Mouse (Mus musculus) layer of hippocampus, adult 2 months (tissue): Measurements from ENCODE around the gene Cyp21a1. TPM values are rescaled to one million over a fixed set of nuclear protein-coding genes. Genes with fewer than 3 reads are reported as not detected.
"Not testable (repeated sequence)": the region's sequence is repeated elsewhere in the genome, so short reads cannot be mapped to it uniquely, and the experiment has no call there.

ENCODE experiments used
- DNase-seq, 2 experiments: peaks; one replicate each; pipeline ENCODE4 v3.0.0; 2022; ENCODE audit warnings: low spot score in 2 of 2
- H3K27ac ChIP-seq: fragments of 200-600 bp; 2 replicates; pipeline ENCODE4 v1.8.1; 2022
- H3K4me3 ChIP-seq: fragments of 200-600 bp; 2 replicates; pipeline ENCODE4 v1.8.1; 2022; ENCODE audit warnings: mild to moderate bottlenecking
- CTCF ChIP-seq: fragments of 200-600 bp; conservative IDR thresholded peaks from 2 replicates; pipeline ENCODE4 v1.8.1; 2022; ENCODE audit warnings: antibody characterized with exemption, mild to moderate bottlenecking, moderate library complexity
- long read RNA-seq, 2 experiments: library from polyadenylated mRNA; stranded (forward); transcript quantifications; one replicate each; pipeline ENCODE4 v2.0.0; 2021; ENCODE audit warnings: borderline mapping rate in 2 of 2
- total RNA-seq, 2 experiments: library from RNA; stranded (reverse); gene quantifications; 2 replicates each; pipeline ENCODE4 v1.2.3; 2021

The Cyp21a1 gene
- total RNA-seq, result under 1 TPM in 1 of 2 experiments, not detected in 1; 0.42 TPM
- long read RNA-seq, experiment 1, result 0 reads
- long read RNA-seq, experiment 2, result 0 reads

DNA sequence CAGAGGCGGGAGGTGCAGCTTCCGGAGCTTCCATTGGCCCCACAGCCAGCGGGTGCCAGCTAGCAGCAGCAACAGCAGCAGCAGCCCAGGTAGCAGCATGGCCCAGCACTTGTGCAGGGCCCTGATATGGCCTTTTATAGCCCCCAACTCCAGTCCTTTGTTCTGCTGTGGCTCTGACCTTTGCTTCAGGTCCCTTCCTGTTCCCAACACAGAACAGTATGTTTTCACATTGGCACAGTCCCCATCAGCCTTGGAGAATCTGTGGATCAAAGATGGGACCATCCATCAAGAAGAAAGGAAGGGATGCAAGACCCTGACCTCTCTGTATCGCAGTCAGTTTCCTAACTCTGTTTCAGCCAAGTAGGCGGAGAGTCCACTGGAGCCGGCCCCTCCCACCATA, at the start of gene Cyp21a1:
Gene Cyp21a1, minus strand, starts transcription at position 261 of the 400 bp plus-strand sequence.
- DNase-seq, H3K27ac ChIP-seq, H3K4me3 ChIP-seq: not testable (repeated sequence)

DNA sequence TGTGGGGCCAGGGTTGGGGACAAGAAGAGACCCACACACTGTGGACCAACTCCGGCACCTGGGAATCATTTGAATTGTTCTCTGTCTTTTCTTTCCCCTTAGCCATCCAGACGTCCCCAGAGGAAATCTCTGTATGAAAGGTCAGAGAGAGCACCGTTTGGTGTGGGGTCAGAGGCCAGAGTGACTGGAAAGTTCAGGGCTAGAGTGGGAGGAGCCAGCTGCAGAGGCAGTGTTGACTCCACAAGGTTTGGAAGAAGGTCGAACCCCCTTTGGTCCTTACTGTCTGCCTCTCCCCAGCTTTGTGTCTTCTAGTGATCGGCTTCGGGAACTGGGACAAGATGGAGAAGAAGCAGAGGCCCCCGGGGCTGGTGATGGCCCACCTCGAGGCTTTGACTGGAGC, 49.1 kb upstream of the Cyp21a1 start:
- no peak overlapping the region for H3K4me3 ChIP-seq
- no peak for DNase-seq
- TF ChIP-seq CTCF, result no peak
- no peak overlapping the region for H3K27ac ChIP-seq

DNA sequence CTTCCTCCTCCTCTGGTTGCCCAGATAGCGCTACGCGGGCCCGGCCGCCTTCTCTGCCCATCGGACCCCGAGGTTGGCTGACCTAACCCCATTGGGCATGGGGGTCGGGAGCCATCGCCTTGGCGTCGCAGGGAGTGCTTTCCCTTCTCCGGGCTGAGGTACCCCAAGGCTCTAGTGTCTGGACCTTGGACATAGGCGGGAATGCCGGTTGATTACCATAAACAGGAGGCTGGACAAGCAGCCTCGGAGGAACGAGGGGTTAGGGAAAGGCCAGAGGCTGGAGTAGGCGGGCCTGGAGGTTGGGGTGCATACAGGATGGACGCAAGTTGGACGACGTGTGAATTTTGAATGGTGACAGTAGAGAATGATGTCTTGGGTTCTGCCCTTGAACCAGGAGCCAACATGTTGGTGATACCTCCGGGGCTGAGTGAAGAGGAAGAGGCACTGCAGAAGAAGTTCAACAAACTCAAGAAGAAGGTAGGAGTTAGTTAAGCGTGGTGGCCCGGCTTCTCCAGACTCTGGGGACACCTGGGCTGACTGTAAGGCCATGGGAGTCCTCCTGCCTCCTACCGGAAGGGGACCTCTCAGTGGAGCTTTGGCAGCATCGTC, 46.3 kb upstream of the Cyp21a1 start:
- no peak for DNase-seq
- no peak; the same call in 1 of the 2 replicates for TF ChIP-seq CTCF
- Histone ChIP-seq H3K27ac (peak overlapping the region; percentile 89), H3K4me3 (peak overlapping the region; percentile 99)

DNA sequence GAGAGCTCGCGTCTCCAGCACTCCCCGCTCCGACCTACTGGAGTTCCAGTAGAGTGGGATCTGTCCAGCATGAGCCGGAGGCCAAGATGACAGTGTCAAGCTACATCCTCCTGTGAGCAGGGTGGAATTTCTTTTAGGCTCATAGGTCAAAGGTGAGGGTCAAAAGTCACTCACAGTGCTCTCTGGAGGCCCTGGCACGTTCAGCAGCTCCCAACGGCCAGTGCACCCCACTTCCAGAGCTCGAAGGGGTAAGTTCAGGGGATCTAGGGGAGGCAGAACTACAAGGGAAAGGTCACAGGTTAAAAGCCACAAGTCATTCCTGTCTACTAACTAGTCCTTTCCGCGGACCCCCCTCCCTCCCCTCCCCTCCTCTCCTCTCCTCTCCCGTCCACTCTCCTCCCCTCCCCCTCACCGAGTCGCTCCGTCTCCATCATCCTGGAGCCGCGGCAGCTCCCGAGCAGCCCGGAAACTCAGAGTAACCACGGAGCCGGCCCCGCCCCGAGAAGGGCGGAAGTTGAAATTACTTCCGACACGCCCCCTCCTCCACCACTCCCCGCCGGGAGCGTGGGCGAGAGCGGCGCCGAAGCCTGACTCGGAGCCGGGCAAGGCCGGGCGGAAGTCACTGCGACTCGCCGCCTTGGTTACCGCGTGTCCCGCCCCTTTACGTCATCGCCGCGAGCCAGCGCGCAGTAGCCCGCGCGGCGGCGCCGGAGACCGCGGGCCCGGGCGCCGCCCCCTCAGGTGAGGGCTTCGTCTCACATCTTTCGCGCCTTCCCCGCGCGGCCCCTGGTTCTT, 45.6 kb upstream of the Cyp21a1 start, which contains the start of the genes Skiv2l and Nelfe:
Gene Skiv2l, minus strand, starts transcription at position 489 of the 795 bp plus-strand sequence.
Gene Nelfe, plus strand, starts transcription at position 670 of the 795 bp plus-strand sequence.
- DNase-seq, result peak; percentile 97 to 99
- peak within 1 kb of the TSS; percentile 99 for H3K4me3 ChIP-seq
- peak within 1 kb of the TSS; percentile 89 for H3K27ac ChIP-seq
- TF ChIP-seq CTCF, result peak; percentile 35; the same call in 1 of the 2 replicates

DNA sequence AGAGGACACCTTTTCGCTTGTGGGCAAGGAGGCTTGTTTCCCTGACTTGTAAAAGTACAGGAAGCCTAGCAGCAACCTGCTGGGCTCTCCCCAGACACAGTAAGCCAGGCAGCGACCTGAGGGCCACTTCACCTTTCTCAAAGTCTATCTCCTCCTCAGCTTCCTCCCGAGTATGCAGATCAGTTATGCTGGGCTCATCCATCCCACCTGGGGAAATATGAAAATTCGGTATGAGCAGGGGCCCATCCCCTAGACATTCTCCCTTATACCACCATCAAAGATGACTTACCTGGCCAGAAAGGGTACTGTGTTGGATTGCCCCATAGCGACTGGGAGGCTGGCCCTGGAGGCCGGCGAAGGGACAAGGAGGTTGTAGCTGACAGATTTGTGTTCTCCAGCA, 43.3 kb upstream of the Cyp21a1 start:
- no peak for TF ChIP-seq CTCF
- no peak overlapping the region for H3K27ac ChIP-seq
- no peak overlapping the region for H3K4me3 ChIP-seq
- DNase-seq, result no peak

DNA sequence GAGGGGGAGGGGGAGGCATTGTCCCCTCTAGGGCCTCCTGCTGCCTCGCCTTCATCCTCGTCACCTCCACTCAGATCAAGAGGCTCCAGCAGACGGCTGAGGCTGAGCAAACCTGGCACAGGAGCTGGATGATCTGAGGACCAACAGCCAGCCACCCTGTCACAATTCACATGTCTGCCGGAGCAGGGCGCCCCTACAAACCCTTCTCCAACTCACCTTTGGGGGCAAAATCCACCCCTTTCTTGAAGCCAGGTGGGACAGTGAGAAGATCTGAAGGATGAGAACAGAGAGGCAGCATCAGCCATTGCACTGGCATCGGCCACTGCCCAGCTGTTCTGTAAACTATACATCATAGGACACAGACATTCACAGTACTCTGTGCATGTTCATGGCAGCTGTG, 42.8 kb upstream of the Cyp21a1 start:
- H3K4me3 ChIP-seq, result no peak overlapping the region
- no peak for TF ChIP-seq CTCF
- DNase-seq, result no peak
- no peak overlapping the region for H3K27ac ChIP-seq

DNA sequence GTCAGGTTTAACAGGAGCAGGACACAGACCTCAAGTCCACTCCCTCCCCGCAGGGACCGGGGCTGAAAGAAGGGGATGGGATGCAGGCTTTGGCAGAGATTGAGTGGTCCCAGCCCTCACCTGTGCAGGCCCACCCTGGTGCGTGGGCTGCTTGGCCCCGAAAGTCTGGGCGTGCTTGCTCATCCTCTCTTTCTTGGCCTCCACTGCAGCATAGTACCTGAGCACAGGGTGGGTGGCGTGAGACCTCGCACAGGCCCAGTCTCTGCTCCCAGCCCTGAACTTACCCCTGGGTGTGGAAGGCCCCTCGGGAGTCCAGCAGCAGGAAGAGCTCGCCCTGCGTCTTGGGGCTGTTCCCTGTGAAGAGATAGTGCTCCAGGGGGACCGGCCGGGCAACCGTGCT, 40.5 kb upstream of the Cyp21a1 start:
- no peak overlapping the region for H3K27ac ChIP-seq
- DNase-seq, result no peak
- H3K4me3 ChIP-seq, result no peak overlapping the region
- TF ChIP-seq CTCF, result no peak

DNA sequence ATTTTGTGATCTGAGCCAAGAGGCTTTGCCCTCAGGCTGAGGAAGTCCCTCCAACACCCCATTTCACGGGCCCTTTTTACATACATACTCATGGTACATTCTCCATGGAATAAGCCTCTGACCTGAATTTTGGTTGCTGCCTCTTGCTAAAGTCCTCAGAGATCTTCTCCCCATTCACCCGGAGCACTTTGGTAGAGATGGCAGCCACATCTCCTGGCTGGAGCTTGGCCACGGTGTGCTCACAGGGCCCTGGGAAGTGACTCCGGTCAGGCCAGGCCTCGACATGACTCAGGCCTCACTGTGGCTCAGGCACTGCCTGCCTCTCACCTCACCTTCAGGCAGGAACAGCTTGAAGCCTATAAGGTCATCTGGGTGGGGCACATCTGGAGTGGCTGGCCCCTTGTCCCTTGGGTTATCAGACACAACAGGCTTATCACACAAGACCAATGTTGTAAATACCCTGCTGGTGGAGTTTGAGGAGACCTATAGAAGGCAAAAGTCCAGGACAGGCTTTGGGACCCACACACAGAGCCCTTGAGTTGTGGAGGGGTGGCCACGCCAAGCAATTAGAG, 36.5 kb upstream of the Cyp21a1 start:
- TF ChIP-seq CTCF, result no peak
- no peak overlapping the region for H3K4me3 ChIP-seq
- DNase-seq, result no peak
- H3K27ac ChIP-seq, result no peak overlapping the region

DNA sequence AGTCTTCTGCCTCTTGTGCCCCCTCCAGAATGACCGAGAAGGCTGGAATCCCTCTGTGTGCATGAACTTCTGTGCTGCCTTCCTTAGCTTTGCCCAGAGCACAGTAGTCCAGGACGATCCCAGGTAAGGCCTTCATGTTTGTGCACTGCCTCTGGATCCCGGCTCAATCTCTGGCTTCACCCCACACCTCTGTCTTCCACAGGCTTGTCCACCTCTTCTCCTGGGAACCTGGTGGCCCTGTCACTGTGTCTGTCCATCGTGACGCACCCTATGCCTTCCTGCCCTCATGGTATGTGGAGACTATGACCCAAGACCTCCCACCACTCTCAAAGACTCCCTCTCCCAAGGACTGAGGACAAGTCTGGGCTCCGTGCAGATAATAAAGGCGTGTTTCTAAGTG, 34.4 kb upstream of the Cyp21a1 start:
- no peak for TF ChIP-seq CTCF
- no peak for DNase-seq
- Histone ChIP-seq H3K27ac (no peak overlapping the region), H3K4me3 (no peak overlapping the region)

DNA sequence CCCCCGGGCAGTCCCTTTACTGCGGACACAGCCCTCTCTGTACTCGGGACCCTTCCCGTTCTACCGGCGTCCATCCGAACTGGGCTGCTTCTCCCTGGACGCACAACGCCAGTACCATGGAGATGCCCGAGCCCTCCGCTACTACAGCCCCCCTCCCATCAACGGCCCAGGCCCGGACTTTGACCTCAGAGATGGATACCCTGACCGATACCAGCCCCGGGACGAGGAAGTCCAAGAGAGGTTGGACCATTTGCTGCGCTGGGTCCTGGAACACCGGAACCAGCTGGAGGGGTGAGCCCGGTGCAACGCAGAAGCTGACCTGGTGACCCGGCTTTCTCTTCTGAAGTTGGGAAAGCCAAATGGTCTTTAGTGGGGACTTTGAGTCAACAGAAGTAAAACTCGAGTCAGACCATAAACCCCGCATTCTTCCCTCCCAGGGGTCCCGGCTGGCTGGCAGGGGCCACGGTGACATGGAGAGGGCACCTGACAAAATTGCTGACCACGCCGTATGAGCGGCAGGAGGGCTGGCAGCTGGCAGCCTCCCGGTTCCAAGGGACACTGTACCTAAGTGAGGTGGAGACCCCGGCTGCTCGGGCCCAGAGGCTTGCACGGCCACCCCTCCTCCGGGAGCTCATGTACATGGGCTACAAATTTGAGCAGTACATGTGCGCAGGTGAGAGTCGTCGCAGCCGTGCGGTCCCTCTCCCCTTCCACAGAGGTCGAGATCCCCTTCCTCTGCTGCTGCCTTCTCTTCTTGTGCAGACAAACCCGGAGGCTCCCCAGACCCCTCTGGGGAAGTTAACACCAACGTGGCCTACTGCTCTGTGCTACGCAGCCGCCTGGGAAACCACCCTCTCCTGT, 33.3 kb upstream of the Cyp21a1 start:
- no peak for TF ChIP-seq CTCF
- Histone ChIP-seq H3K4me3 (peak overlapping the region; percentile 59), H3K27ac (peak overlapping the region; percentile 88)
- no peak for DNase-seq

DNA sequence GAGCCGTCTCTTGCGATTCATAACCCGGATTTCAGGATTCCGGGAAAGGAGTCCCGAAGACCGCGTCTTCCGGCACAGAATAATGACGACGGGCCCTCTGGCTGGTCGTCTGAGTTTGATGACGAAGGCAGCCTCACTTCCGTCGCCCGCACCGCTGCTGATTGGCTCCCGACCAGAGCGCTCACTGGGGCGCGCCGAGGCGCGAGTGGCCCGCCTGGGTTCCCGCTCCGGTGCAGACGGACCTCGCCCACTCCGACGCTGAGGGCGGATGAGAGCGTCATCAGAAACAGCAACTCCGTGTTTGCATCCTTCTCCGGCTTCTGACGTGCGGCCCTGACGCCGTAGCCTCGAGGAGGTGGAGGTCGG, 32.5 kb upstream of the Cyp21a1 start, which contains the start of the genes Stk19 and Dxo:
Gene Stk19, minus strand, starts transcription at position 90 of the 366 bp plus-strand sequence.
Gene Dxo, plus strand, starts transcription at position 164 of the 366 bp plus-strand sequence.
- Histone ChIP-seq H3K4me3 (peak within 1 kb of the TSS; percentile 59), H3K27ac (peak within 1 kb of the TSS; percentile 88)
- DNase-seq, result peak; percentile 96 to 97
- TF ChIP-seq CTCF, result no peak

DNA sequence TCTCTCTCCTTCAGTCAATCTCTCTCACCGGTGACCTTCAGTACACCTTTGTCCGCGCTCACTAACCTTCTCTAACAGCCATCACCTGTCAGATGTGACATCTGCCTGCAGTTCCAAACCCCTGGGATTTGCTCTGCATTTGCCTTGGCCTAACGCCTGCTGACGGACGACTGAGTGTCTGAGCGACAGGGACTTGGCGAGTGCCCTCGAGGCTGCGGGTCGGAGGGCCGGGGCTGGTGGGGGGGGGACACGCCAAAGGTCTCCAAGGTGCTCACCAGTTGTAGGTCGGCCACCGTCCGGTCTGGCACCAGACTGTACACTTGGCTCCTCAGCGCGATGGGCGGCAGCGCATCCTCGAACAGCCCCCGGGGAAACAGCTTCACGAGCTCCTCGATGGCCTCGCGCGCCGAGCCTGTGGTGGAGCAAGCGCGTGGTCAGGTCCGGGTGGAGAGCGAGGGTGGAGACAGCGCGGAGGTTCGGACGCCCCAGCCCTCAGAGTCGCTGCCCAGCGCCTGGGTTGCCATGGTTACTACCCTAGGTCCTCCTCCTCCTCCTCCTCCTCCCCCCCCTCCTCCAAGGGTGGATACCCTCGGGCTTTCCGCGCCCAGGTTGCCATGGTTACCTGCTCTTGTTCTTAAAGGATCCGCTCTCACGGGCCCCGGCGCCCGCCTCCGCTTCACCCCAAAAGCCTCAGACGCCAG, 31.9 kb upstream of the Cyp21a1 start:
- DNase-seq, result no peak
- no peak for TF ChIP-seq CTCF
- Histone ChIP-seq H3K27ac (peak overlapping the region; percentile 88), H3K4me3 (peak overlapping the region; percentile 59)

DNA sequence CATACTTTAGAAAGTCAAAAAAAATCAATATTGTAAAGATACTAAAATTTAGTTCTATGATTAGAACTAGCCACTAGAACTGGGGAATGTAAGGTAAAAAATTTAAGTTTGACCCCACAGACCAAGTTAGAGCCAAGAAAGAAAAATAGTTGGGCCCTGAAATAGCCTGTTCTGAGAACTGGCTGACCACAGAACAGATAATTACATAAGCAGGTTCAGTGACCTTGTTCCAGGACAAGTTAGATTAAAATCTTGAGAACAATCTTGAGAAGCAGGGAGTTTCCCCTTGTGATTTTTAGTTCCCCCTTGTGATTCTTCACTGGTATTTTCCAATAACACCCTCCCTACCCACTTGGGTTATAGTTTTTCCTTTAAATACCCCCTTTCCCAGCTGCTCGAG, 26.4 kb upstream of the Cyp21a1 start:
- H3K27ac ChIP-seq, H3K4me3 ChIP-seq, DNase-seq: not testable (repeated sequence)
